Mouse (Mus musculus): ENCODE data around the gene Cd5.

GRCm38 (mm10) chr19:10784061-10784460 is 45.3 kb upstream of the Cd5 start:
- TF ChIP-seq TAL1 (IDR thresholded peaks at IDR 0.05; ENCODE audit: low read length), result no peak
- no peak for TF ChIP-seq GATA1 (IDR thresholded peaks at IDR 0.05; ENCODE audit: low read length)

Measured in erythroblast, embryonic 14.5 days (primary cell).